Mouse (Mus musculus) embryonic fibroblast, embryonic 13.5 days (primary cell): ENCODE data around the gene Gfra4.

Experiments used
- CTCF ChIP-seq: IDR thresholded peaks from 2 replicates; pipeline ENCODE4 v1.5.1; 2011; ENCODE audit warnings: mild to moderate bottlenecking, control low read depth, low read length, moderate library complexity, borderline replicate concordance; ENCODE audit not compliant: insufficient read depth
- POLR2A ChIP-seq: IDR thresholded peaks from 2 replicates; pipeline ENCODE4 v1.6.1; 2011; ENCODE audit warnings: low read depth, mild to moderate bottlenecking, control low read depth, low read length, moderate library complexity

GRCm38 (mm10) chr2:131038197-131038596 is 4.7 kb downstream of the Gfra4 start:
- TF ChIP-seq CTCF = no peak
- TF ChIP-seq POLR2A = no peak
